Mouse (Mus musculus) embryonic facial prominence, embryonic 11.5 days (tissue): ENCODE results near the gene Auh. TPM values are rescaled to one million over a fixed set of nuclear protein-coding genes. Genes with fewer than 3 reads are reported as not detected.

Experiments
- ATAC-seq: fragments of 200-750 bp; cut with Nextera tagmentation; replicated peaks from 2 replicates; pipeline ENCODE4 v1.8.0; 2017; ENCODE audit warnings: low read depth; ENCODE audit not compliant: insufficient number of reproducible peaks, low FRiP score, low TSS enrichment
- DNase-seq: peaks from one replicate; pipeline ENCODE4 v3.0.0-alpha.2; 2015; ENCODE audit warnings: low spot score
- H3K27ac ChIP-seq: fragments of 300-500 bp; sonication (generic); replicated peaks from 2 replicates; pipeline ENCODE4 v1.5.1; 2014; ENCODE audit warnings: mild to moderate bottlenecking, low read depth, low read length, control low read depth
- H3K27me3 ChIP-seq: fragments of 300-500 bp; sonication (generic); 2 replicates; pipeline ENCODE4 v1.6.1; 2014; ENCODE audit warnings: mild to moderate bottlenecking, low read length, moderate library complexity, mixed read lengths; ENCODE audit not compliant: control insufficient read depth, insufficient read depth
- H3K36me3 ChIP-seq: fragments of 300-500 bp; sonication (generic); replicated peaks from 2 replicates; pipeline ENCODE4 v1.6.1; 2014; ENCODE audit warnings: low read depth, mild to moderate bottlenecking, low read length, moderate library complexity, mixed read lengths; ENCODE audit not compliant: control insufficient read depth, insufficient read depth
- H3K4me1 ChIP-seq: fragments of 300-500 bp; sonication (generic); 2 replicates; pipeline ENCODE4 v1.6.1; 2014; ENCODE audit warnings: low read length, mixed read lengths; ENCODE audit not compliant: control insufficient read depth, insufficient read depth
- H3K4me2 ChIP-seq: fragments of 300-500 bp; sonication (generic); 2 replicates; pipeline ENCODE4 v1.6.1; 2014; ENCODE audit warnings: low read depth, mild to moderate bottlenecking, control low read depth, low read length, moderate library complexity
- H3K4me3 ChIP-seq: fragments of 300-500 bp; sonication (generic); 2 replicates; pipeline ENCODE4 v1.5.1; 2014; ENCODE audit warnings: low read depth, low read length, control low read depth
- H3K9ac ChIP-seq: fragments of 300-500 bp; sonication (generic); replicated peaks from 2 replicates; pipeline ENCODE4 v1.6.1; 2014; ENCODE audit warnings: mild to moderate bottlenecking, control low read depth, low read length
- H3K9me3 ChIP-seq: fragments of 300-500 bp; sonication (generic); replicated peaks from 2 replicates; pipeline ENCODE4 v1.6.1; 2016; ENCODE audit warnings: mild to moderate bottlenecking, low read length, inconsistent platforms, mixed read lengths; ENCODE audit not compliant: control insufficient read depth
- WGBS: fragments of 180-500 bp; shearing (Covaris S2); extraction: QIAGEN DNeasy Blood & Tissue Kit; methylation state at CpG from one replicate; pipeline ENCODE4 v1.1.7; 2014; 5-methylcytosine and 5-hydroxymethylcytosine counted together
- polyA plus RNA-seq: library from polyadenylated mRNA; unstranded; fragments of >200 nt; fragmentation: Nextera tagmentation; extraction: Ambion mirVana; gene quantifications from 2 replicates; pipeline ENCODE4 v1.2.1, GENCODE M21; 2014

Gene Auh
- polyA plus RNA-seq, 1 experiment from 2014 or later, result 33.1 TPM

DNA sequence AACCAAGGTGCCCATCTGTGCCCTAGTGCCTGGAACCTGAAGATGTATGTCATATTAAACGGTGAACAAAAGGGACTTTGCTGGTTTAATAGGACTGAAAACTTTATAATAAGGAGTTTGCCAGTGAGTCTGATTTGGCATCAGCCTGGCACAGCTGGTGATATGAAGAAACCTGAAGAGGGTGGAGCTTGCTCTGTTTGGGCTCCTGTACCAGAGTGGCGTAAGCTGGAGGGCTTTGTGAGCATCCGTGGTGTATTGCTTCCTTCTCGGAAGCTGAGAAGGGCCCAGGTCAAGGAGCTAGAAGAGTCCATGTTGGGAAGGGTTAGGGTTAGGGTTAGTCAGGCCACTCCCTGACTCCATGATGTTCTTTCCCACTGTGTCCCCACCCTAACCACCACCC, 135.2 kb downstream of the Auh start:
- H3K4me3 ChIP-seq, result no peak overlapping the region
- DNase-seq (no peak), ATAC-seq (no peak)
- no peak overlapping the region for H3K4me2 ChIP-seq
- no peaks in the 10 kb centered on the region for H3K4me1 ChIP-seq
- no peak overlapping the region for H3K9ac ChIP-seq
- 89% methylated on average over 4 of the region's 4 CpGs for WGBS
- no peak overlapping the region for H3K27ac ChIP-seq
- no peaks in the 10 kb centered on the region for H3K36me3 ChIP-seq
- no peaks in the 10 kb centered on the region for H3K27me3 ChIP-seq
- no peaks in the 10 kb centered on the region for H3K9me3 ChIP-seq

- Histone ChIP-seq H3K4me2 (no peak overlapping the region), H3K36me3 (no peaks in the 10 kb centered on the region), H3K9ac (no peak overlapping the region), H3K27me3 (no peaks in the 10 kb centered on the region), H3K4me1 (no peaks in the 10 kb centered on the region), H3K27ac (no peak overlapping the region), H3K4me3 (no peak overlapping the region), H3K9me3 (no peaks in the 10 kb centered on the region)
- DNase-seq (no peak), ATAC-seq (no peak)
- 92% methylated on average over 13 of the region's 13 CpGs for WGBS
These were observed 136.0 kb downstream of the Auh start for GRCm38 (mm10) chr13:52793434-52793989.

DNA sequence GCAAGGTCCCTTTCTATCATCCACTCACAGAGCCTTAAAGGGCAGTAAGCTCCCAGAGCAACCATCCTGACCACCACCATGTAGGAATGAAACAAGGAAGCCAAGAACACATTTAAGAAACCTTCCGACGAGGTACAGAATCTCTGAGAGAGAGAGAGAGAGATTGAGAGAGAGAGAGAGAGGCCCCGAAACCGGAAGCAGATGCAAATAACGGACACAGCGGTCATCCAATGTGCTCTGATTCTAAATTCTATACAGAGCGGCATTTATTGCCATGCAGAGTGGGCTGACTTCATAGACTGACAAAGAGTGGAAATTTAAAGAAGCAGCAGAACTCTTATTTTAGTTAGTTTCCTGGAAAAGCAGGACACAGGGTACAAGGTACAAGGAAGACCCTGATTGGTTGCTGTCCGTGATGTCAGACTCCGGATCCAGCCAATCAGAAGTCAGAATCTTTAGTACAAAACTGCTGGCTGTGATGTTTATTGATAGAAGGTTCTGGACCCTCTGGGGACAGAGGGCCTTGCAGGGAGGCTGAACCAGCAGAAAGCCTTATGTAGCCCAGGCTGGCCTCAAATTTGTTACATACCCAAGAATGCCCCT, 137.1 kb downstream of the Auh start:
- no peak overlapping the region for H3K9ac ChIP-seq
- ATAC-seq (no peak), DNase-seq (no peak)
- no peak overlapping the region for H3K4me3 ChIP-seq
- H3K9me3 ChIP-seq, result no peaks in the 10 kb centered on the region
- H3K36me3 ChIP-seq, result no peaks in the 10 kb centered on the region
- 92% methylated on average over 9 of the region's 9 CpGs for WGBS
- no peak overlapping the region for H3K27ac ChIP-seq
- no peaks in the 10 kb centered on the region for H3K4me1 ChIP-seq
- no peaks in the 10 kb centered on the region for H3K27me3 ChIP-seq
- no peak overlapping the region for H3K4me2 ChIP-seq

GRCm38 (mm10) chr13:52790894-52791293, 138.6 kb downstream of the Auh start:
- Histone ChIP-seq H3K4me3 (no peak overlapping the region), H3K27me3 (no peaks in the 10 kb centered on the region), H3K4me1 (no peaks in the 10 kb centered on the region), H3K27ac (no peak overlapping the region), H3K4me2 (no peak overlapping the region), H3K36me3 (no peaks in the 10 kb centered on the region), H3K9ac (no peak overlapping the region), H3K9me3 (no peaks in the 10 kb centered on the region)
- DNase-seq (no peak), ATAC-seq (no peak)
- WGBS, result 79% methylated on average over 5 of the region's 5 CpGs

Other genes with a start within 250 kb of the Auh start
- gene Nfil3, start 51.4 kb upstream of the Auh start, polyA plus RNA-seq, result 23.9 and 25.4 TPM in 2 replicates